Mouse (Mus musculus) kidney, adult 18-20 months (tissue): ENCODE measurements at regions not wholly inside any gene's neighbourhood (a gene's known extent, or its start where the extent isn't known, plus 50 kb on each side); places are given as distances from the start of the nearest gene placed in this dataset.

ENCODE experiments used
- DNase-seq: peaks from one replicate; pipeline ENCODE4 v3.0.0; 2021

DNA sequence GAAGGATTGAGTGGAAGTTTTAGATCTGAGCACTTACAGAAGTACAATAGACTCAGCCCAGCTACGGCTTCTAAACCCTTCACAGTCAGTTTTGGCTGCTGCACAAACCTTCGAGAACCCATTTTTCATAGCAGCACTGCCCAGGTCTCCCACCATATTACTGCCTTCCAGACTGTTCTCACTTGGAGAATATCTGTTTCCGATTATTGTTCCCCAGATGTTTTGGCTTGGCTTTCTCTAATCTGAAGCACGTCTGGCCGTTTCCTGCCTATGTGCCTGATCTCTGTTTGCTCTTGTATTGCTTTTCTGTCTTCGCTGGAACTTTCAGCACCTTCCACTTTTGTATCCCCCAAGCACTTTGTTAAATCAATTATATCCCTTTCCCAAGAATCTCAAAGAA is 368.0 kb downstream of the Mllt3 start:
- no peak for DNase-seq

DNA sequence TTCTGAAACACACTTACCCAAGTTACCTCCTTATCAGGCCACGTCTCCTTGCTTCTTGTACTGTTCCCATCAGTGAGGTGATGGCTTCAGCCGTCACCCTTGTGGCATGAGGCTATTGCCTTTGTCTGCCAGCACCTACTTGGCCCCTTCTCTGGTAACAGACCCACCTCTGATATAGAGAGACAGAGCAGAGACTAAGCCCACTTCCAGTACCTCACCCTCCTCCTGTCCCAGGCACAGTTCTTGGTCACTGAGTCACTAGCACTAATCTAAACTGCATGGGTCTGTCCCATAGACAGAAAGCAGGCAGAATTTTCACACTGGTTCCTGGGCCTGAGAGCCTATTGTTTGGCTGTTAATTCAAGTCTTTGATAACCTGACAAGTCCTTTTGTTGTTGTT is 370.3 kb downstream of the Mllt3 start:
- no peak for DNase-seq

GRCm38 (mm10) chr4:87658316-87658715 is 374.8 kb downstream of the Mllt3 start:
- no peak for DNase-seq

- DNase-seq = no peak
These were observed 375.3 kb downstream of the Mllt3 start for GRCm38 (mm10) chr4:87657855-87658254.

- no peak for DNase-seq
These were observed 379.6 kb downstream of the Mllt3 start for GRCm38 (mm10) chr4:87653440-87654165.

GRCm38 (mm10) chr4:87652314-87652934 is 380.7 kb downstream of the Mllt3 start:
- DNase-seq = no peak

- DNase-seq = no peak
These were observed 381.9 kb downstream of the Mllt3 start for GRCm38 (mm10) chr4:87651275-87651674.

GRCm38 (mm10) chr4:87650837-87651236 is 382.3 kb downstream of the Mllt3 start:
- DNase-seq = peak; percentile 13

GRCm38 (mm10) chr4:87650393-87650792 is 382.8 kb downstream of the Mllt3 start:
- no peak for DNase-seq

- no peak for DNase-seq
These were observed 384.2 kb downstream of the Mllt3 start for GRCm38 (mm10) chr4:87648919-87649318.

GRCm38 (mm10) chr4:87647932-87648911 is 384.9 kb downstream of the Mllt3 start:
- peak; percentile 75 for DNase-seq

GRCm38 (mm10) chr4:87642002-87642401 is 391.2 kb downstream of the Mllt3 start:
- DNase-seq = peak; percentile 17

GRCm38 (mm10) chr4:87641551-87641950 is 391.6 kb downstream of the Mllt3 start:
- no peak for DNase-seq

- no peak for DNase-seq
These were observed 394.9 kb downstream of the Mllt3 start for GRCm38 (mm10) chr4:87638380-87638646.

GRCm38 (mm10) chr4:87637629-87638379 is 395.4 kb downstream of the Mllt3 start:
- no peak for DNase-seq

DNA sequence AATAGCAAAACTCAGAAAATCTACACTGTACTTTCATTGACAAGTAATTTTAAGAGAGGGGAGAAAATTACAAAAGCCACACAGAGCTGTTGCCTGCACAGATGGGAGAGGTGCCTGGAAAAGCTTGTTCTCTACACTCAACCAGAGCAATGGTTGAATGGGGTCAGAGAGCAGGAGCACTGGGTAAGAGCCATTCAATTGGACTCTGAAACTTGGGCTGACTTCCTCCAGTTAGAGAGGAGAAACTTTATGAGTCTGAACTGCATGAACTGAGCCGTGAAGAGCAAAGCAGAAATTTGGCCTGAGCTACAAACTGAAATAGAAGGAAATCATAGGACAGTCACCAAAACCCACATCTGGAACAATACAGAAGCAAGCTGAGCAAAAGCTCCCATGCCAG is 380.8 kb upstream of the Slc24a2 start:
- peak; percentile 11 for DNase-seq

GRCm38 (mm10) chr4:87593644-87594043 is 363.4 kb upstream of the Slc24a2 start:
- DNase-seq = no peak

DNA sequence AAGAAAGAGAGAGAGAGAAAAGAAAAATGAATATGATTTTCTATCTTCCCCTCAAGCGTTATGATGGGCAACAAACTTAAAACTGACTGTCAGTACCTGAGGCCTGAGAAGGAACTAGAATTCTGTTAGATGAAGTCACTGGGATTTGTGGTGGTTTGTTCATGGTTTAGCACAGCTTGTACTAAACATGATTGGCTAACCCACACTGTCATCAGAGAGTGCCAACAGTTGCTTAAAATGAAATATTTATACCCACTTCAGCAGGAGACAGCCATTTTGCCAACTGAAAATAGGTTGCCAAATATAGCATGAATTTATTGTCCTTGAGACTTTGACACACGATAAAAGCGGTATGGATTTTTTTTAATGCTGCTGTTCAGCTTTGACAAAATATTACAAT is 360.5 kb upstream of the Slc24a2 start:
- DNase-seq = no peak

- DNase-seq = no peak
These were observed 347.9 kb upstream of the Slc24a2 start for GRCm38 (mm10) chr4:87578164-87578563.

DNA sequence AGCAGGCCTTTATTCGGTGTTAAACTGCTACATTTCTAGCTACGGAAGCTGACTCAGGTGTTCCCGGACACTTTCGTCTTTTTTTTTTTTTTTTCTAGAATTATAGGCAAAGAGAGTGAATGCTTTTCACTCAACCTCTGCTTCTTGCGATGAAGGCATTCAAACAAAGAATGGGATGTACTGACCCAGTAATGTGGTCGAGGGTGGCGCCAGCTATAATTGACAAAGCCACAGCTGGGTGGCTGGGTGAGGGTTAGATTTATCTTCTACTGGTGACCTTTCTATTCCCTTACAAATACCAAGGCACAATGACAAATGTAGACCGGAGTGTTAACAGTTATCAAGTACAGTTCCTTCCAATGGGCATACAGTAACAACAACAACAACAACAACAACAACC is 340.7 kb upstream of the Slc24a2 start:
- DNase-seq = no peak

DNA sequence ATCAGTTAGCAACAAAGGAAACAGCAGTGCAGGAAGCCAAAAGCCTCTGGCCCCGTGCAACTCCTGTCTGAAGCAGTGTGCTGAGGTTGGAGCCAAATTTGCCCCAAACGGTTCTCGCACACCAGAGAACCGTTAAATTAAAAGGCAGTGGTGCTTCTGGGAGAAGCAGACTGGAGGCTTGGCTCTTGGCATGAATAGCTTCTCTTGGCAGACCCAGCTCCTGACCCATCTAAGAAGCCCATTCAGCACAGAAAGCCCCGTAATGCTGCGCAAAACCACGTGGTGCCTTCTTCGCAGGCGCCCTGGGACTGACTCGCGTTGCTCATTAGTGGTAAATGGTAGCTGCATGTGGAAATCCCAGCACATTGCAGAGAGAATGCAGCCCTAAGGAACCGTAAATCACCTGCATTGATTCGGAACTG is 340.2 kb upstream of the Slc24a2 start:
- no peak for DNase-seq

GRCm38 (mm10) chr4:87566616-87567015 is 336.3 kb upstream of the Slc24a2 start:
- no peak for DNase-seq

DNA sequence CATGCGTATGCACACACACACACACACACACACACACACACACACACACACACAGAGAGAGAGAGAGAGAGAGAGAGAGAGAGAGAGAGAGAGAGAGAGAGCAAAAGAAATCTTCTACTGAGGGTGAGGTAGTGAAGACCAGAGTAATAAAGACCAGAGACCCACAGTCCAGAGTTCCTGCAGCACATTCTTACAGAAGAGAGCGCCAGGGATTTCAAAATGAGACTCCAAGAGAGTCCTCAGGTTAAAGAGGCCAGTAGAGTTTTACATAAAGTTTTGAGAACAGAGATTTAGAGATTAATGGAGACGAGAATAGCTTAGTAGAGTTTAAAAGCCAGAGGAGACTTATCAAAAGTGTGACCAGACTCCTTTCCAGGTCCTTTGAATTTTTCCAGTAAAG is 324.6 kb upstream of the Slc24a2 start:
- no peak for DNase-seq
